Mouse (Mus musculus): ENCODE results near the gene Gm5751. TPM values are rescaled to one million over a fixed set of nuclear protein-coding genes. Genes with fewer than 3 reads are reported as not detected.
A peak's percentile ranks its signal among the peaks of the same experiment; 100 is the strongest.

Gene Gm5751
- polyA plus RNA-seq, 1 experiment from 2014 or later, result not detected

- Histone ChIP-seq H3K27ac (ENCODE audit: low read length) (no peak overlapping the region), H3K4me3 (replicated peaks; ENCODE audit: low read length) (no peak overlapping the region), H3K9ac (replicated peaks; ENCODE audit: low read depth, low read length) (no peak overlapping the region), H3K27me3 (replicated peaks; ENCODE audit: control insufficient read depth, insufficient read depth, low read length) (no peaks in the 10 kb centered on the region), H3K4me2 (ENCODE audit: low read length) (no peak overlapping the region), H3K4me1 (replicated peaks; ENCODE audit: control insufficient read depth, insufficient read depth, low read length) (no peaks in the 10 kb centered on the region), H3K36me3 (ENCODE audit: control insufficient read depth, insufficient read depth) (no peaks in the 10 kb centered on the region), H3K9me3 (ENCODE audit: control insufficient read depth, low read length) (no peaks in the 10 kb centered on the region)
- 84% methylated on average over 4 of the region's 4 CpGs for WGBS
- ATAC-seq, result no peak
Measured at GRCm38 (mm10) chrX:8900823-8901222, 26.8 kb downstream of the Gm5751 start.

GRCm38 (mm10) chrX:8901906-8902472 is 27.9 kb downstream of the Gm5751 start:
- Histone ChIP-seq H3K4me1 (replicated peaks; ENCODE audit: control insufficient read depth, insufficient read depth, low read length) (no peaks in the 10 kb centered on the region), H3K9ac (replicated peaks; ENCODE audit: low read depth, low read length) (no peak overlapping the region), H3K9me3 (ENCODE audit: control insufficient read depth, low read length) (no peaks in the 10 kb centered on the region), H3K27me3 (replicated peaks; ENCODE audit: control insufficient read depth, insufficient read depth, low read length) (no peaks in the 10 kb centered on the region), H3K4me2 (ENCODE audit: low read length) (no peak overlapping the region), H3K4me3 (replicated peaks; ENCODE audit: low read length) (no peak overlapping the region), H3K27ac (ENCODE audit: low read length) (no peak overlapping the region), H3K36me3 (ENCODE audit: control insufficient read depth, insufficient read depth) (no peaks in the 10 kb centered on the region)
- WGBS, result 34% methylated on average over 7 of the region's 7 CpGs
- peak; percentile 33; the same call in 1 of the 2 replicates for ATAC-seq

- Histone ChIP-seq H3K27me3 (replicated peaks; ENCODE audit: control insufficient read depth, insufficient read depth, low read length) (no peaks in the 10 kb centered on the region), H3K4me1 (replicated peaks; ENCODE audit: control insufficient read depth, insufficient read depth, low read length) (no peaks in the 10 kb centered on the region), H3K4me3 (replicated peaks; ENCODE audit: low read length) (no peak overlapping the region), H3K9ac (replicated peaks; ENCODE audit: low read depth, low read length) (no peak overlapping the region), H3K36me3 (ENCODE audit: control insufficient read depth, insufficient read depth) (no peaks in the 10 kb centered on the region), H3K9me3 (ENCODE audit: control insufficient read depth, low read length) (no peaks in the 10 kb centered on the region), H3K4me2 (ENCODE audit: low read length) (no peak overlapping the region), H3K27ac (ENCODE audit: low read length) (no peak overlapping the region)
- no peak for ATAC-seq
- WGBS, result 71% methylated on average over 4 of the region's 4 CpGs
Measured at GRCm38 (mm10) chrX:8921080-8921479, 47.0 kb downstream of the Gm5751 start.

GRCm38 (mm10) chrX:8921813-8922607 is 48.0 kb downstream of the Gm5751 start:
- no peak; the same call in 1 of the 2 replicates for ATAC-seq
- Histone ChIP-seq H3K4me2 (ENCODE audit: low read length) (no peak overlapping the region), H3K36me3 (ENCODE audit: control insufficient read depth, insufficient read depth) (no peaks in the 10 kb centered on the region), H3K27me3 (replicated peaks; ENCODE audit: control insufficient read depth, insufficient read depth, low read length) (no peaks in the 10 kb centered on the region), H3K9ac (replicated peaks; ENCODE audit: low read depth, low read length) (no peak overlapping the region), H3K4me1 (replicated peaks; ENCODE audit: control insufficient read depth, insufficient read depth, low read length) (no peaks in the 10 kb centered on the region), H3K9me3 (ENCODE audit: control insufficient read depth, low read length) (no peaks in the 10 kb centered on the region), H3K4me3 (replicated peaks; ENCODE audit: low read length) (no peak overlapping the region), H3K27ac (ENCODE audit: low read length) (no peak overlapping the region)
- WGBS, result 51% methylated on average over 9 of the region's 9 CpGs

- 7% methylated on average over 4 of the region's 4 CpGs for WGBS
- no peak for ATAC-seq
Measured at GRCm38 (mm10) chrX:8927308-8927707, 53.3 kb downstream of the Gm5751 start.

More at GRCm38 (mm10) chrX:8927308-8927707, 53.3 kb downstream of the Gm5751 start:
- Histone ChIP-seq H3K4me3 (replicated peaks; ENCODE audit: low read length) (no peak overlapping the region), H3K9me3 (ENCODE audit: control insufficient read depth, low read length) (no peaks in the 10 kb centered on the region), H3K27me3 (replicated peaks; ENCODE audit: control insufficient read depth, insufficient read depth, low read length) (no peaks in the 10 kb centered on the region), H3K36me3 (ENCODE audit: control insufficient read depth, insufficient read depth) (no peaks in the 10 kb centered on the region), H3K27ac (ENCODE audit: low read length) (no peak overlapping the region), H3K4me2 (ENCODE audit: low read length) (no peak overlapping the region), H3K4me1 (replicated peaks; ENCODE audit: control insufficient read depth, insufficient read depth, low read length) (no peaks in the 10 kb centered on the region), H3K9ac (replicated peaks; ENCODE audit: low read depth, low read length) (no peak overlapping the region)

Other genes starting within 250 kb of the Gm5751 start
- not detected in 2 replicates for gene Ssxb8, start 183.4 kb upstream of the Gm5751 start, polyA plus RNA-seq (2015; fragmentation: Nextera tagmentation; extraction: Ambion mirVana)
- gene Ssx9, start 125.8 kb upstream of the Gm5751 start, polyA plus RNA-seq (2015; fragmentation: Nextera tagmentation; extraction: Ambion mirVana), result not detected in 2 replicates
- gene Ssxb5, start 70.6 kb upstream of the Gm5751 start, polyA plus RNA-seq (2015; fragmentation: Nextera tagmentation; extraction: Ambion mirVana), result not detected in 2 replicates
- not detected in 2 replicates for gene Gm6592, start 30.3 kb upstream of the Gm5751 start, polyA plus RNA-seq (2015; fragmentation: Nextera tagmentation; extraction: Ambion mirVana)
- 10.3 and 13.2 TPM in 2 replicates for gene B630019K06Rik, start 18.1 kb downstream of the Gm5751 start, polyA plus RNA-seq (2015; fragmentation: Nextera tagmentation; extraction: Ambion mirVana)
- not detected in 2 replicates for gene Fthl17b, start 88.7 kb downstream of the Gm5751 start, polyA plus RNA-seq (2015; fragmentation: Nextera tagmentation; extraction: Ambion mirVana)
- not detected in 2 replicates for gene Fthl17c, start 102.3 kb downstream of the Gm5751 start, polyA plus RNA-seq (2015; fragmentation: Nextera tagmentation; extraction: Ambion mirVana)
- gene Fthl17d, start 112.5 kb downstream of the Gm5751 start, polyA plus RNA-seq (2015; fragmentation: Nextera tagmentation; extraction: Ambion mirVana), result not detected in 2 replicates
- gene Fthl17e, start 159.2 kb downstream of the Gm5751 start, polyA plus RNA-seq (2015; fragmentation: Nextera tagmentation; extraction: Ambion mirVana), result not detected in 2 replicates
- not detected in 2 replicates for gene Fthl17f, start 188.8 kb downstream of the Gm5751 start, polyA plus RNA-seq (2015; fragmentation: Nextera tagmentation; extraction: Ambion mirVana)
- gene 4930402K13Rik, start 230.3 kb downstream of the Gm5751 start, polyA plus RNA-seq (2015; fragmentation: Nextera tagmentation; extraction: Ambion mirVana), result not detected in 2 replicates